Comparison of ENCODE assay signal across 8 mouse cellular contexts in genomic region chr11:5879905-5880304, GRCm38 (mm10). TPM values are rescaled to one million over a fixed set of nuclear protein-coding genes. Genes with fewer than 3 reads are reported as not detected.
DNase-seq lines count a peak whose midpoint lies in the region.

No protein-coding gene starts in this region.

- peak; percentile 48 for DNase-seq in gastrocnemius, adult 18-20 months (ENCODE audit: low spot score)
- DNase-seq in gastrocnemius, adult 8-10 months (ENCODE audit: low spot score in 2 of 2): no peak
- peak; percentile 41 for DNase-seq in urinary bladder, postnatal 14 days (ENCODE audit: low spot score)
- DNase-seq in urinary bladder, adult 18-20 months (ENCODE audit: low spot score in 2 of 2): no peak
- peak; percentile 73 to 74 for DNase-seq in cerebellum, postnatal 36 days
- peak; percentile 80 to 81 for DNase-seq in layer of hippocampus, postnatal 10 days (ENCODE audit: low spot score in 2 of 2)
- peak; percentile 50 to 68 for DNase-seq in natural killer cell, adult 2 months (ENCODE audit: low spot score in 2 of 2)
- peak; percentile 80 for DNase-seq in thymus, postnatal 4 days

RNA-seq across cellular contexts. Expression of gene Pold2, which starts 1.8 kb away (rescaled TPM):
- 10 to 100 TPM; 44.5 to 45.6 TPM for total RNA-seq in gastrocnemius, adult 18-20 months (2021)
- 10 to 100 TPM; 44.6 to 47.3 (median 47.0) TPM for total RNA-seq in gastrocnemius, adult 8-10 months (2022)
- total RNA-seq in layer of hippocampus, postnatal 10 days (2021): 10 to 100 TPM; 21.5 to 32.3 TPM

RNA-seq across cellular contexts. Expression of gene Aebp1, which starts 18.2 kb away (rescaled TPM):
- total RNA-seq in gastrocnemius, adult 18-20 months (2021): 10 to 100 TPM; 61.2 to 83.6 TPM
- 10 to 100 TPM; 50.7 to 96.4 (median 75.2) TPM for total RNA-seq in gastrocnemius, adult 8-10 months (2022)
- 10 to 100 TPM; 13.0 to 16.0 TPM for total RNA-seq in layer of hippocampus, postnatal 10 days (2021)

RNA-seq across cellular contexts. Expression of gene Myl7, which starts 18.7 kb away (rescaled TPM):
- total RNA-seq in gastrocnemius, adult 18-20 months (2021): not detected
- total RNA-seq in gastrocnemius, adult 8-10 months (2022): not detected
- total RNA-seq in layer of hippocampus, postnatal 10 days (2021): not detected

RNA-seq across cellular contexts. Expression of gene Polm, which starts 42.1 kb away (rescaled TPM):
- 1 to 10 TPM; 2.0 to 2.3 TPM for total RNA-seq in gastrocnemius, adult 18-20 months (2021)
- 1 to 10 TPM; 1.6 to 2.5 (median 2.0) TPM for total RNA-seq in gastrocnemius, adult 8-10 months (2022)
- 10 to 100 TPM in 1 of 2 experiments, 1 to 10 TPM in 1; 9.4 to 13.2 TPM for total RNA-seq in layer of hippocampus, postnatal 10 days (2021)

Comparison
In these comparisons a context has a peak if more than half of its experiments do, and no peak if none do; other contexts are left out.
1. DNase-seq: peak in gastrocnemius, adult 18-20 months (single experiment), urinary bladder, postnatal 14 days (single experiment), cerebellum, postnatal 36 days (2 of 2), layer of hippocampus, postnatal 10 days (2 of 2), natural killer cell, adult 2 months (2 of 2) and thymus, postnatal 4 days (single experiment); none in gastrocnemius, adult 8-10 months (0 of 2) and urinary bladder, adult 18-20 months (0 of 2).